In genomic region chr10:25120871-25121554, GRCm38 (mm10) we compare ENCODE assay signal across 14 mouse cellular contexts.
"Had no signal": no experiment of that assay in that cellular context is flagged by ENCODE, and none has a peak within 500 bp of the region (broad histone marks: within the 10 kb centered on the region; RNA-seq: fewer than 3 reads in every experiment).

No protein-coding gene starts in this region.

- H3K36me3 ChIP-seq: limb, embryonic 10.5 days; liver, embryonic 15.5 days; midbrain, embryonic 15.5 days; neural tube, embryonic 12.5 days; stomach, embryonic 15.5 days had no signal

- H3K4me1 ChIP-seq: midbrain, embryonic 15.5 days; neural tube, embryonic 12.5 days; stomach, embryonic 15.5 days had no signal

- DNase-seq: kidney, postnatal 14 days; lung, embryonic 14.5 days; lung, postnatal 10 days; lung, postnatal 4 days; retina, postnatal 1 day; thymus, postnatal 4 days had no signal

- ATAC-seq: midbrain, embryonic 15.5 days had no signal

- H3K9me3 ChIP-seq: limb, embryonic 10.5 days; liver, embryonic 15.5 days; midbrain, embryonic 15.5 days; neural tube, embryonic 12.5 days; stomach, embryonic 15.5 days had no signal

- H3K27me3 ChIP-seq: liver, embryonic 15.5 days; megakaryocyte, embryonic 14.5 days; midbrain, embryonic 15.5 days; neural tube, embryonic 12.5 days; stomach, embryonic 15.5 days had no signal

- H3K27ac ChIP-seq: limb, embryonic 10.5 days; liver, embryonic 15.5 days; midbrain, embryonic 15.5 days; neural tube, embryonic 12.5 days; stomach, embryonic 15.5 days had no signal

- H3K4me3 ChIP-seq: limb, embryonic 10.5 days; liver, embryonic 15.5 days; megakaryocyte, embryonic 14.5 days; midbrain, embryonic 15.5 days; neural tube, embryonic 12.5 days; stomach, embryonic 15.5 days had no signal

- H3K4me2 ChIP-seq: liver, embryonic 11.5 days; liver, embryonic 15.5 days; lung, embryonic 14.5 days; midbrain, embryonic 11.5 days; midbrain, embryonic 15.5 days; neural tube, embryonic 12.5 days; stomach, embryonic 15.5 days had no signal

- H3K9ac ChIP-seq: liver, embryonic 15.5 days; lung, embryonic 14.5 days; midbrain, embryonic 15.5 days; neural tube, embryonic 12.5 days; stomach, embryonic 15.5 days had no signal
